Mouse (Mus musculus): ENCODE results near the gene Atp5l. TPM values are rescaled to one million over a fixed set of nuclear protein-coding genes. Genes with fewer than 3 reads are reported as not detected.
A peak's percentile ranks its signal among the peaks of the same experiment; 100 is the strongest.

Gene Atp5l
- total and polyA plus RNA-seq, 3 experiments: 248 to 696 (median 557) TPM

DNA sequence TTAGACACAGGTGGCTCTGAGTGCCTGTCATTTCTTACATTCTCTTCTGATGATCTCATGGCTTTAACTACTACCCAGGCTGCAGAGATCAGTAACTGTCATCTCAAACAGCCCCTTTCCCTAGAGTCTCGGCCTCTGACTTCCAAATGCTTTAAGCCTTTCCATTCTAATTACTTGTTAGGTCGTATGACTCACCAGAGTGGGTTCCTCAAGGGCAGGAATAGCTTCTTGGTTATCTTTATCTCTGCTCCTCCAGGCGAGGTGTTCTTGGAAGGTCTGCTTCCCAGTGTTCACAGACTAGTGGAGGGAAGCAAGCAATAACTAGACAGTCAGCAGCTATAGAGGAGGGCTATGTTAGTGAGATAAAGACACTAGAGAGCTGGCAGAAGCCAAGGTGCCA lies 27.9 kb downstream of the Atp5l start:
- DNase-seq: no peak

- DNase-seq: no peak
These were observed 29.3 kb downstream of the Atp5l start for GRCm38 (mm10) chr9:44891210-44891609.

- DNase-seq: no peak
These were observed 30.4 kb downstream of the Atp5l start for GRCm38 (mm10) chr9:44890122-44890521.

GRCm38 (mm10) chr9:44888114-44888624 lies 32.4 kb downstream of the Atp5l start:
- no peak for DNase-seq

DNA sequence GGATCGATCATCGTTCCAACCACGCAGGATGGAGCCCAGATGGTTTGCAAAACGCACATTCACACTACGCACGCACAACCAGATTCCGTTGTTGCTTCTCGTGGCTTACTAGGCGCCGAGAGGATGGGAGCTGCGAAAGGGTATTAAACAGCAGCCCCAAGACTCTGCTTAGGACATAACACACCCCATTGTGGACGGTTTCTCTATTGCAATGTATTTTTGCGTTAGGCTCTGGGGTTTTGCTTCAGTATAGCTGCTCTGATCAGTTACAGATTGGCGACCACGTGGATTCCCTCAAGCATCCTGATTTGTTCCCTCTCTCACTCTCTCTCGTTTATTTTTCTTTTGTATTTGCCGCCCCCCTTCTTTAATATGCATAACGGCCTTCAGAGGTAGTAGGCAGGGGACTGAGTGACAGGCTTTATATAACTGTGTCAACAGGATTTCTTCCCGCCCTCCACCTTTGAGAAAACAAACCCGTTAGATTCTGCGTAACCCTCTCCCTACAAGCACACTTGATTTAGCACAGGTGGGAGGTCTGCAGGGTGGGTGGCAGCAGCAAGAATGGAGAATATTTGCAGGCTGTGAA lies 37.5 kb downstream of the Atp5l start:
- no peak for DNase-seq

DNA sequence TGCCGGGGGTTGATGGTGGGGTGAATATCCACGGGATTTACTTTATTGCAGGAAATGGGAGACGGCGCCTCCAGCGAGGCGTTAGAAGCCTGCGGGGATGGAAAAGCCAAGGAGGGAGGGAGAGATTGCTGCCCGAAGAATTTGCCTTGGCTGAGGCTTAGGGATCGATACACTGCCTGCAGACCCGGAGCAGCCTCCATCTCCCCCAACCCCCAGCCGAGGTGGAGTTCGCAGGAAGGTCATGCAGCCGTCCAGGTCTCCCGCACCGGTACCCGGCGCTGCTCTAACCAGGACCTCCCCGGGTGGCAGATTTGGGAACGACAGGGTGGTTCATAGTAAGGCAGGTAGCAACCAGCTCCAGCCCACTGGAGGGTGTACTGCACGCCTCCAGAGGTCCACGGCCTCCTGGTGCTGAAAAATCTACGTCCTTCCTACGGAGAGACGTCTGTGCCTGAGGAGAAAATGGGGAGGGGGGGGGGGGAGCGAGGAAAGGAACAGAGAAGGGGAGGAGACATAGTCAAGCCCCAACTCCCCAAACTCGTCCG lies 38.0 kb downstream of the Atp5l start:
- DNase-seq: peak; percentile 52

GRCm38 (mm10) chr9:44881941-44882435 lies 38.6 kb downstream of the Atp5l start:
- DNase-seq: peak; percentile 88

DNA sequence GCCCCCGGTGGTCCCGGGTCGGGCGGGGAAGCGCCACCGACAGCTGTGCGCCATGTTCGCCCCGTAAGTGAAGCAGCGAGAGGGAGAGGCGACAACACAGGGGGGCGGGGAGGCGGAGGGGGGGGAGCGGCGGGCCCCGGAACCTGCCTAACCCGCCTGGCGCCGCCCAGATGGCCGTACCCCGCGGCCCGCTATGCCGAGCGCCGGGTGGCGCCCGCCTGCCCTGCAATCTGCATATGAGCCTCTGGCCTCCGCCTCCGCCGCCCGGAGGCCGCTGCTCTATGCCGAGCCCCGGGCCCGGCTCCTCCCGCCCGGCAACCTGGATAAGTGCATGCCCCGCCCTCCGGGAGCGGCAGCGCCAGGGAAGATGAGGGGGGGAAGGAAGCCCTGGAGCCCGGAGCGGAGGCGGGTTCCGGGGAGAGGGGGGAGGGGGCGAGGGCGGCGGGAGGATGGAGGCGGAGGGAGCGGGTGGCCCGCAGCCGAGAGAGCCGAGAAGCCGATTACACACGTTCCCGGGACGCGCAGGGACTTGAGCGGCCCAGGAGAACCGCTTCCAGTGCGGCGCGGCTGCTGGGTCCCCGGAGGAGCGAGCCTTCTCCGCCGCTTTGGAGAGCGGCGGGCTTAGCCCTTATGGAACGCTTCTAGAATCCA lies 39.2 kb downstream of the Atp5l start, which contains the start of gene Kmt2a:
Gene Kmt2a, minus strand, starts transcription at position 76 of the 651 bp plus-strand sequence.
- DNase-seq: peak; percentile 99

- peak; percentile 29 for DNase-seq
These were observed 40.0 kb downstream of the Atp5l start for GRCm38 (mm10) chr9:44880309-44881081.

- DNase-seq: peak; percentile 26
These were observed 40.8 kb downstream of the Atp5l start for GRCm38 (mm10) chr9:44879694-44880271.

DNA sequence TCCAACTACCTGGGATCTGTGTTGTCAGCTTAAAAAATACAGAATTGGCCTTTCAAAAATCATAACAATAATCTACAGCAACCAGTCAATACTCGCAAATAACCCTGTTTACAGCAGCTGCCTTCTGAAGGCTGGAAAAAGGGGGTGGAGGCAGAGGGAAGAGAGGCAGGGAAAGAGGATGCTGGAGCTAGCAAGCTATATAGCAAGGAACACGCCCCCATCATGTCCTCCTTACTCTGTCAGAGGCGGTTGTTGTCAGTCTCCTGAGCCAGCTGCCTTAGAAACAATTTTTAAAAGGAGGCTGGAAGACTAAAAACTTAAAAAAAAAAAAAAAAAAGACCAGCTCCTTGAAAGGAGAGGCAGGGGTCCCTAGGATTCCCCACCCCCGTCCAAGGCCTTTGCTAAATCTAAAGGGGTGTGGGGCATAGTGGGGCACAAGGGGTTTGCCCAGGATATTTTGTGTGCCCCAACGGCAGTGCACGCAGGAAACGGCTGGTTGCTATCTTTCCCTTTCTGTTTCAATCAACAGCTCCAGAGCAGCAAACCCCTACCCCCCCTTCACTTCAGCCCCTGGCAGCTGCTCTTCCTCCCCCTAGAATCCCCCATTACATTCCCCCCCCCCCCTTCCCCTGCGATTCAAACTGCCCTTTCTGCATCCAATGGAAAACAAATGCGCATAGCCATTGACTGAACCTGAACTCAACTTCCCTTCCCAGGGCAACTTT lies 41.6 kb downstream of the Atp5l start:
- DNase-seq: no peak

DNA sequence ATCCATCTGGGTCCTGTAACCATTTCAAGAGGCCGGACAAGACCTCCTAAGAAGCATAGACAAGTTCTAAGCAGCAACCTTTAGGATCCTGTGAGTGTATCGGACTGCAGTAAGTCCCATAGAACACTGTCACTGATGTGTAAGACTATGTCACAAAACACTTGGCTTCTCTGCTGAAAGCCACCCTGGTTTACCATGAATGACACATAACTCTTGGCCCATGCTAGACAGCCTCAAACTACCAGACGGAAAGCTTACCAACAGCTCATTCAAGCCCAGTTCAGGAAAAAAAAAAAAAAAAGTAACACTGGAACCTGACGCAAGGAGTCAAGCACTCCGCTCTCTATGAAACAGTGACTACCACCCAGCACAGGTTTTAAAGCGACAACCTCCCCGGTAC lies 42.9 kb downstream of the Atp5l start:
- DNase-seq: peak; percentile 31

DNA sequence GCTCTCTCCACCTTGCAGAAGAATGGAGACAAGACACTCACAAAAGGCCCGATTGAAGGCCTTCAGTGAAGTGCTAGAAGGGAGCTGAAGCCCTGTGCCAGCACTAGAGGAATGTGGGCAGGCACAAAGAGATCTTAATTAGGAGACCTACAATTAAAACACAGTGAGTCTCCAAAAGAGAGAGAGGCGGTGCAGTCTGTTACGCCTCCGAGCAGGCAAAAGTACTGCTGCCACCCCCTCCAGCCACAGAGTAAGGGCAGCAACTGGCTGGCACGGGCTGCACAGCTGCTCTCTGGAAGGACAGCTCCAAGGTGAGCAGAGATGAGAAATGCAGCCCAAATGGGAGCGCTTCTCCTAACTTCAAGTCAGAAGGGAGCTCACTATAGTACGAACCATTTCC lies 45.1 kb downstream of the Atp5l start:
- DNase-seq: peak; percentile 83

DNA sequence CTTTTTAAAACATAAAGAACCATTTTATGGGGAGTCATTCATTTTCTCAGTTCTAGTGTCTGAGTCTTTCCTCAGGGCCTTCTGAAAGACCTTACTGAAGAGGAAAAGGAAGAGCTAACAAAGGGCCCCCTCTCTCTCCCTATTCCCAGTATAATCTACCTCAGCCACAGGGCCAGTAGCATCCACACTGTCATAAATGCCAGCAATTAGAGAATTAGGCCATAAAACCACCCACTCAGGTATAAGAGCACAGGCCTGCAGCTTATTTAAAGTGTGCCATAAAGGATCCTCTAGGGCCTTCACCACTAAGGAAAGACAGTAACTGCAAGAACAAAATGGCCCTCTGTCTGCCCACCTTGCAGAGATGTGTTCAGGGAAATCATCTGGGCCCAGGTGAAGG lies 46.3 kb downstream of the Atp5l start:
- DNase-seq: no peak

GRCm38 (mm10) chr9:44873665-44874064 lies 46.9 kb downstream of the Atp5l start:
- DNase-seq: no peak

GRCm38 (mm10) chr9:44868336-44869094 lies 52.0 kb downstream of the Atp5l start:
- peak; percentile 17 for DNase-seq

- no peak for DNase-seq
These were observed 52.9 kb downstream of the Atp5l start for GRCm38 (mm10) chr9:44867664-44868063.

GRCm38 (mm10) chr9:44866501-44867240 lies 53.9 kb downstream of the Atp5l start:
- peak; percentile 24 for DNase-seq

All from adrenal gland, adult 2 months (tissue).